Mouse (Mus musculus): Measurements from ENCODE around the gene Fbln2.

Gene Fbln2

GRCm38 (mm10) chr6:91268318-91268717 lies 56.1 kb downstream of the Fbln2 start:
- DNase-seq (ENCODE audit: extremely low read depth, low read depth, low spot score): no peak

GRCm38 (mm10) chr6:91277549-91277948 lies 65.3 kb downstream of the Fbln2 start:
- no peak for DNase-seq (ENCODE audit: extremely low read depth, low read depth, low spot score)

GRCm38 (mm10) chr6:91278302-91278701 lies 66.0 kb downstream of the Fbln2 start:
- DNase-seq (ENCODE audit: extremely low read depth, low read depth, low spot score): no peak

GRCm38 (mm10) chr6:91279477-91279876 lies 67.2 kb downstream of the Fbln2 start:
- DNase-seq (ENCODE audit: extremely low read depth, low read depth, low spot score): no peak

GRCm38 (mm10) chr6:91281206-91281605 lies 69.0 kb downstream of the Fbln2 start:
- no peak for DNase-seq (ENCODE audit: extremely low read depth, low read depth, low spot score)

- DNase-seq (ENCODE audit: extremely low read depth, low read depth, low spot score): no peak
Measured at GRCm38 (mm10) chr6:91281747-91282146, 69.5 kb downstream of the Fbln2 start.

GRCm38 (mm10) chr6:91283031-91283430 lies 70.8 kb downstream of the Fbln2 start:
- DNase-seq (ENCODE audit: extremely low read depth, low read depth, low spot score): no peak

- no peak for DNase-seq (ENCODE audit: extremely low read depth, low read depth, low spot score)
Measured at GRCm38 (mm10) chr6:91284521-91285449, 72.5 kb downstream of the Fbln2 start.

GRCm38 (mm10) chr6:91285450-91285790 lies 73.2 kb downstream of the Fbln2 start:
- no peak for DNase-seq (ENCODE audit: extremely low read depth, low read depth, low spot score)

- DNase-seq (ENCODE audit: extremely low read depth, low read depth, low spot score): no peak
Measured at GRCm38 (mm10) chr6:91285814-91286545, 73.7 kb downstream of the Fbln2 start.

- DNase-seq (ENCODE audit: extremely low read depth, low read depth, low spot score): no peak
Measured at GRCm38 (mm10) chr6:91286624-91287023, 74.4 kb downstream of the Fbln2 start.

GRCm38 (mm10) chr6:91287148-91287547 lies 74.9 kb downstream of the Fbln2 start:
- DNase-seq (ENCODE audit: extremely low read depth, low read depth, low spot score): no peak

- DNase-seq (ENCODE audit: extremely low read depth, low read depth, low spot score): no peak
Measured at GRCm38 (mm10) chr6:91287636-91288035, 75.4 kb downstream of the Fbln2 start.

- DNase-seq (ENCODE audit: extremely low read depth, low read depth, low spot score): no peak
Measured at GRCm38 (mm10) chr6:91288251-91288785, 76.1 kb downstream of the Fbln2 start.

GRCm38 (mm10) chr6:91288961-91289360 lies 76.7 kb downstream of the Fbln2 start:
- DNase-seq (ENCODE audit: extremely low read depth, low read depth, low spot score): no peak

GRCm38 (mm10) chr6:91290937-91291336 lies 78.7 kb downstream of the Fbln2 start:
- no peak for DNase-seq (ENCODE audit: extremely low read depth, low read depth, low spot score)

GRCm38 (mm10) chr6:91295431-91295830 lies 83.2 kb downstream of the Fbln2 start:
- DNase-seq (ENCODE audit: extremely low read depth, low read depth, low spot score): no peak

GRCm38 (mm10) chr6:91298828-91299227 lies 86.6 kb downstream of the Fbln2 start:
- no peak for DNase-seq (ENCODE audit: extremely low read depth, low read depth, low spot score)

- no peak for DNase-seq (ENCODE audit: extremely low read depth, low read depth, low spot score)
Measured at GRCm38 (mm10) chr6:91300079-91300478, 87.8 kb downstream of the Fbln2 start.

- DNase-seq (ENCODE audit: extremely low read depth, low read depth, low spot score): no peak
Measured at GRCm38 (mm10) chr6:91301839-91302238, 89.6 kb downstream of the Fbln2 start.

- DNase-seq (ENCODE audit: extremely low read depth, low read depth, low spot score): no peak
Measured at GRCm38 (mm10) chr6:91302337-91302736, 90.1 kb downstream of the Fbln2 start.

GRCm38 (mm10) chr6:91304172-91304571 lies 91.9 kb downstream of the Fbln2 start:
- DNase-seq (ENCODE audit: extremely low read depth, low read depth, low spot score): no peak
